Mouse (Mus musculus): ENCODE results near the gene Gm4922. TPM values are rescaled to one million over a fixed set of nuclear protein-coding genes. Genes with fewer than 3 reads are reported as not detected.

The Gm4922 gene
- polyA plus RNA-seq, 1 experiment from 2014 or later, result 0.19 TPM

- Histone ChIP-seq H3K9ac (ENCODE audit: low read depth, low read length) (peak within 1 kb of the TSS; percentile 64), H3K27ac (ENCODE audit: low read depth, low read length) (no peak within 1 kb of the TSS), H3K36me3 (ENCODE audit: control insufficient read depth, insufficient read depth, low read length) (no peaks in the 10 kb centered on the region), H3K27me3 (ENCODE audit: control insufficient read depth, insufficient read depth, low read length) (peaks cover 16% of the 10 kb centered on the region), H3K9me3 (replicated peaks; ENCODE audit: control insufficient read depth, low read length) (no peaks in the 10 kb centered on the region), H3K4me2 (peak within 1 kb of the TSS; percentile 71), H3K4me1 (ENCODE audit: control insufficient read depth, insufficient read depth, low read length) (no peaks in the 10 kb centered on the region), H3K4me3 (ENCODE audit: low read depth, low read length) (peak within 1 kb of the TSS; percentile 65)
- 4% methylated on average over 49 of the region's 50 CpGs for WGBS (ENCODE audit: insufficient replicate concordance)
- ATAC-seq (replicated peaks; ENCODE audit: insufficient number of reproducible peaks, low FRiP score, low TSS enrichment), result no peak
These were observed 43.1 kb downstream of the Gm4922 start, which contains the start of gene Arfgef3 for GRCm38 (mm10) chr10:18743286-18744142. Arfgef3 (minus strand) TSS chr10:18743949.

GRCm38 (mm10) chr10:18742086-18742485 lies 44.5 kb downstream of the Gm4922 start:
- WGBS (ENCODE audit: insufficient replicate concordance), result 82% methylated on average over 6 of the region's 6 CpGs
- Histone ChIP-seq H3K36me3 (ENCODE audit: control insufficient read depth, insufficient read depth, low read length) (no peaks in the 10 kb centered on the region), H3K9me3 (replicated peaks; ENCODE audit: control insufficient read depth, low read length) (no peaks in the 10 kb centered on the region), H3K27ac (ENCODE audit: low read depth, low read length) (no peak overlapping the region), H3K9ac (ENCODE audit: low read depth, low read length) (no peak overlapping the region), H3K4me1 (ENCODE audit: control insufficient read depth, insufficient read depth, low read length) (no peaks in the 10 kb centered on the region), H3K27me3 (ENCODE audit: control insufficient read depth, insufficient read depth, low read length) (peaks cover 16% of the 10 kb centered on the region), H3K4me3 (ENCODE audit: low read depth, low read length) (no peak overlapping the region), H3K4me2 (no peak overlapping the region)
- no peak for ATAC-seq (replicated peaks; ENCODE audit: insufficient number of reproducible peaks, low FRiP score, low TSS enrichment)

GRCm38 (mm10) chr10:18741024-18741423 lies 45.6 kb downstream of the Gm4922 start:
- Histone ChIP-seq H3K9me3 (replicated peaks; ENCODE audit: control insufficient read depth, low read length) (no peaks in the 10 kb centered on the region), H3K4me1 (ENCODE audit: control insufficient read depth, insufficient read depth, low read length) (no peaks in the 10 kb centered on the region), H3K36me3 (ENCODE audit: control insufficient read depth, insufficient read depth, low read length) (no peaks in the 10 kb centered on the region), H3K27ac (ENCODE audit: low read depth, low read length) (no peak overlapping the region), H3K27me3 (ENCODE audit: control insufficient read depth, insufficient read depth, low read length) (peaks cover 16% of the 10 kb centered on the region), H3K4me3 (ENCODE audit: low read depth, low read length) (no peak overlapping the region), H3K4me2 (no peak overlapping the region), H3K9ac (ENCODE audit: low read depth, low read length) (no peak overlapping the region)
- no peak for ATAC-seq (replicated peaks; ENCODE audit: insufficient number of reproducible peaks, low FRiP score, low TSS enrichment)
- 77% methylated on average over 8 of the region's 8 CpGs for WGBS (ENCODE audit: insufficient replicate concordance)

Other genes starting within 250 kb of the Gm4922 start
- 19.9 and 21.5 TPM in 2 replicates for gene Hebp2, start 240.7 kb downstream of the Gm4922 start, polyA plus RNA-seq (2014; fragmentation: Nextera tagmentation; extraction: Ambion mirVana)
- 0.32 and 0.56 TPM in 2 replicates for gene Arfgef3, start 42.8 kb downstream of the Gm4922 start, polyA plus RNA-seq (2014; fragmentation: Nextera tagmentation; extraction: Ambion mirVana)
- gene Perp, start 58.2 kb upstream of the Gm4922 start, polyA plus RNA-seq (2014; fragmentation: Nextera tagmentation; extraction: Ambion mirVana), result 80.9 and 102 TPM in 2 replicates
- 3.0 and 3.9 TPM in 2 replicates for gene Tnfaip3, start 228.9 kb upstream of the Gm4922 start, polyA plus RNA-seq (2014; fragmentation: Nextera tagmentation; extraction: Ambion mirVana)

Measured in heart, embryonic 11.5 days (tissue).